Mouse (Mus musculus) heart, postnatal 0 days (tissue): ENCODE data around the gene Magi2.

Experiments used
- CTCF ChIP-seq: IDR thresholded peaks from 2 replicates; pipeline ENCODE4 v1.5.1; 2016; ENCODE audit warnings: antibody characterized with exemption, control low read depth, low read depth
- EP300 ChIP-seq: IDR thresholded peaks from 2 replicates; pipeline ENCODE4 v1.6.1; 2016; ENCODE audit warnings: antibody characterized with exemption, low read depth

DNA sequence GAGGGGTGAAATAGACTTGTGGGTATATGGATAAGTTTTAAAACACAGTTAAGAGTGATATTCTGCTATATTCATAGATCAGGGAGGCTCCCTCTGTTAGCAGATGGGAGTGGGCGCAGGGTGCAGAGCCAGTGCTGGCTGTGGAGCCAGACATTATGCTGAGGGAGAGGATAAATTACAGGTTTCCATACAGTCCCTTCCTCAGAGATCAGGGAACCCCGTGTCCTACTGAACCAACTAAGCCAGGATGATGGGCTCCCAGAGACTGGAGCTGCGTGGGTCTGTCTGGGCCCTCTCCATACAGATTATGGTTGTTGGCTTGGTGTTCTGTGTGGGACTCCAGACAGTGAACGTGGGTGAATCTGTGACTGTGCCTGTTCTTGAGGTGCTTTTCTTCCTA lies 643.6 kb downstream of the Magi2 start:
- TF ChIP-seq CTCF (no peak), EP300 (no peak)
